Mouse (Mus musculus) gonadal fat pad, adult 2 months (tissue): ENCODE measurements around the gene Eng. TPM values are rescaled to one million over a fixed set of nuclear protein-coding genes. Genes with fewer than 3 reads are reported as not detected.

Experiments used
- DNase-seq: peaks from one replicate; pipeline ENCODE4 v3.0.0-alpha.2; 2012; ENCODE audit warnings: low read depth
- polyA plus RNA-seq: library from polyadenylated mRNA; depleted of rRNA; stranded (reverse); fragments of >200 nt; gene quantifications from 2 replicates; pipeline ENCODE4 v1.2.3, GENCODE M21; 2012; rRNA removed

The Eng gene
- polyA plus RNA-seq = 109 TPM in 2 replicates

DNA sequence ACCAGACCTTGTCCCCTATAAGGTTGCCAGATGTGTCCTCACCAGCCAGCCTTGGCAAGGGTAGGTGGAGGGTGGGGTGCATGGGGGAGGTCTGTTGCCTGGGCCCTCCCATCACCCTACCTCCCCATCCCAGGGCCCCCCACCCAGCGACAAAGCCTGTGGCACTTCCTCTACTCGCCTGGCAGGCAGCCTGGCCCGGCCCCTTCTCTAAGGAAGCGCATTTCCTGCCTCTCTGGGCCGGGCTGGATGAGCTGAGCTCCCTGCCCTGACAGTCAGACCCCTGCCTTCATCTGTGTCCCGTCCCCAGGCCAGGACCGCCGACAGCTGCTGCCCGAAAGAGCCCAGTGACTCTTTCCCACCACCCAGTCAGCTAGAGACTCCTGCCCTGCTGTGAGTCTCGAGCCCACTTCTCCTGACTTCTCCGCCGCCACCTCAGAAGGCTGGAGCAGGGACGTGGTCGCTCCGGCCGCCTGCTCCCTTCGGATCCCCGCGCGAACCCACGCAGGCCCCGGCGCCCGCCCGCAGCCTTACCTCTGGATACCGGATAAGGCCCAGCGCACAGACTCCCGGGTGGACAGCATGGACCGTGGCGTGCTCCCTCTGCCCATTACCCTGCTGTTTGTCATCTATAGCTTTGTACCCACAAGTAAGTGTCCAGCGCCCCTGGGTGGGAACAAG is at the start of gene Eng:
TSS of gene Eng (plus strand) at position 217 of the 678 bp plus-strand sequence.
- DNase-seq = no peak

DNA sequence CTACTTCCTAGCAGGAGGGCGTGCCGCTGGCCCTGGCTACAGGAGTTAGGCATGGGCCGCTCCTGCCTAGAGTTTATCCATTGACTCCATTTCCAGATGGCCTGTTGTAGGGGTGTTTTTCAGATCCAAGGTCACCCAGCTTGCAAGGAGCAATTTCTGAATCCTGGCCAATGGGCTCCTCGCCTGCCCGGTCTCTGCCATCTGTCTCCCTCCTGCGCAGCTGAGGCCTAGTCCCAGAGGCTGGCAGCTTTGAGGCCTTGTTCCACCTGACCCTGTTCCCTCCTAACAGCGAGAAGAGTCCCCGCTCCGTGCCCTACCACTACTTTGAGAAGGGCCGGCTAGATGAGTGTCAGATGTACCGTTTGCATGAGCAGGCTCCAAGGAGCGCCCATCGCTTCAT is 49.7 kb upstream of the Eng start:
- no peak for DNase-seq

GRCm38 (mm10) chr2:32597248-32597647 is 49.1 kb upstream of the Eng start:
- no peak for DNase-seq

DNA sequence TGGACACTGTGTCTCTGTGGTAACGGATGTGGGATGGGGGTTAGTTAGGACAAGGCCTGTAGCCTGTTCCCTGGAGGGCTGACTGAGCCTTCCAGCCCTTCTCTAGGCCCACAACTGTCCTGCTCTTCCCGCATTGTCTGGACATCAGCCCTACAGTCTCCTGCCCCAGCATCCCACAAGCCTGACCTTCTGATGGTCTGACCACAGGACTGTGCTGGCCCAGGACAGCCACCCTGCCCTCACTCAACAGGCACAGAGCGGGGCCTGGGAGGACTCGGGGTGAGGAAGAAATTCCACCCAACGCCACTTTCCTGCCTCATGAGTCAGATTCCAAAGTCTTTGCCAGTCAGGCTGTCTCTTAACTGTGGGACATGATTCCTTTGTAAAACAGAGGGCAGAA is 48.7 kb upstream of the Eng start:
- DNase-seq = no peak

DNA sequence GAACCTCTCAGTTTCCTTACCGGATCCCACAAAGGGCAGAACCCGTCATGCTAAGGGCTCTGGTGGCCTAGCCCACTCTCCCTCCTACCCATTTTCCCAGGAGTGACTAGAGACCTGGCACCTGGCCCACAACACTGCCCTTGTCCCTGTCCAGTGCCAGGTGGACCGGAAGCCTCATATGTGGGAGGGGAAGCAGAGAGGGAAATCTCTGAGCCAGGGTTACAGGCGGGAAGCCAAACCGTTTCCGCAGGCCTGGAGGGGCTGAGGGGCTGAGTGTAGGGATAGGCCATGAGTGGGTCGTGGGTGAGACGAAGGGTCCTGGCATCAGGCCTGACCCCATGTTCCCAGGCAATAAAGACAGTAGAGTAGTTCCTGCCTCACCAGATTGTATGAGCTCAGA is 47.9 kb upstream of the Eng start:
- no peak for DNase-seq

DNA sequence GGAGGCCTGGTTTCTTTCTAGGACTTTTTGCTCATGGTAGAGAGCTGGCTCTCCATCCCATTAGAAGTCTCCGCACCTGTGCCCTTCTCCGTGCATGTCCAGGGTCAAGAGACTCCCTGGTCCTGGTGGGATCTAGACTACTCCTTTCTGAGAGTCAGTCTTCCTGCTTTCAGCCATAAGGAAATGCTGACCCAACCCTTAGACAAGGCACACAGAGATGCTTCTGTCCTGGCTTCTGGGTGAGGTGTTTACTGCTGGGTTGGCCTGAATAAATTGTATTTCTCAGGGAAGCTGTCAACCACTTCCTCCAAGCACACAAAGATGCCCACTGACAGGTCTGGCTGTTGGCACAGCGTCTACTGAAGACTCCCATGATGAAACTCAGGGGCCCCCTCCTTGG is 47.0 kb upstream of the Eng start, which contains the start of gene St6galnac6:
TSS of gene St6galnac6 (plus strand) at position 301 of the 400 bp plus-strand sequence.
- no peak for DNase-seq

DNA sequence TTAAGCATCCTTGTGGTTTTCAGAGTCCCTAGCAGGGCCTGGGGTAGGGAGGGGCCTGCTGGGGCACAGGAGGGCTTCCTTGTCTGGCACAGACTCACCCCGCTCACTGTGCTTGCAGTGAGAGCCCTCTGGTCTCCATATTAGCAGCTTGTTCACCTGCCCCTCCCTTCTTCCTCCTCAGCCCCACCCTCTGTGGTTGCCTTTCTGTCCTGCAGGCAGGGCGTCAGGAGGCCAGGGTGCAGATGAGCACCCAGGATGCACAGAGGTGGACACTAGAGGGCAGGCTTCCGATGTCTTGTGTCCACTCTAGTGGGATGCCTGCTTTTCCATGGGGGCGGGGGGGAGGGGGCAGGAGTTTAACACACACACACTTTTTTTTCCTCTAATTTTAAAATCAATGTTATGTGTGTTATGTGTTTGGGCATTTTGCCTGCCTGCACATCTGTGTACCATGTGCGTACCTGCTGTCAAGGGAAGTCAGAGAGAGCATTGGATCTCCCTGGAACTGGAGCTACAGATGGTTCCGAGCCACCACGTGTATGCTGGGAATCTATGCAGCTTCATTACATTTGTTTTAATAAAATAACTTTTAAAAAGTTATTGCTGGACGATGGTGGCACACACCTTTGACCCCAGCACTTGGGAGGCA is 44.9 kb upstream of the Eng start:
- DNase-seq = no peak

- no peak for DNase-seq
These were observed 43.8 kb upstream of the Eng start for GRCm38 (mm10) chr2:32602600-32603054.

GRCm38 (mm10) chr2:32604631-32605030 is 41.8 kb upstream of the Eng start:
- no peak for DNase-seq

- no peak for DNase-seq
These were observed 39.9 kb upstream of the Eng start for GRCm38 (mm10) chr2:32606161-32607142.

GRCm38 (mm10) chr2:32607262-32607947 is 39.0 kb upstream of the Eng start:
- DNase-seq = no peak

DNA sequence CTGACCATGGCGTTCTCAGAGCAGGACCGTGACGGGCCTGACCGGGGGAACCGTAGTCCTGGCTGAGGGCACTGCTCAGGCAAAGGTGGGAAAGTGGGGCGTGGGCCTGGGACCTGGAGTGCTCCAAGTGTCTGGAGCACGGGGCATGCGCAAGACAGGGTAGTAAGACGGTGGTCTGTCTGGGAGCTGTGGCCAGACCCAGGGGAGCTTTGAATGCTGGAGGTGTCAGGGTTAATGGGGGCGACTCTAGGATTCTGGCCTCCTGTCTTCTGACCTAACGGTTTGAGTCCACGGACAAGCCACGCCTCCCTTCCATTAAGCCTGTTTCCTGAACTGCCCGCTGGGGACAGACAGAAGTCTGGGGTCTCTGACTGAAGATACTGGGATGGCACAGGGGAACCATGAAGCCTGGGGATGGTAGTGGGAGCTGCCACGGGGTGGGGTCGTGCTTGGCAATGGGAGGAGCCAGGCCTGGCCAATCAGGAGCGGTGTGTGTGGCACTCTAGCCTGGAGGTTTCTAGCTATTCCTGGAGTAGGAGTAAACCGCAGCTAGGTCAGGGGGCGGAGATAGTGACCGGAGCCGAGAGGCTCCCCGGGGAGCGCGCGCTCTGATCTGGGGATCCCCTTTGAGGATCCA is 38.1 kb upstream of the Eng start:
- no peak for DNase-seq

DNA sequence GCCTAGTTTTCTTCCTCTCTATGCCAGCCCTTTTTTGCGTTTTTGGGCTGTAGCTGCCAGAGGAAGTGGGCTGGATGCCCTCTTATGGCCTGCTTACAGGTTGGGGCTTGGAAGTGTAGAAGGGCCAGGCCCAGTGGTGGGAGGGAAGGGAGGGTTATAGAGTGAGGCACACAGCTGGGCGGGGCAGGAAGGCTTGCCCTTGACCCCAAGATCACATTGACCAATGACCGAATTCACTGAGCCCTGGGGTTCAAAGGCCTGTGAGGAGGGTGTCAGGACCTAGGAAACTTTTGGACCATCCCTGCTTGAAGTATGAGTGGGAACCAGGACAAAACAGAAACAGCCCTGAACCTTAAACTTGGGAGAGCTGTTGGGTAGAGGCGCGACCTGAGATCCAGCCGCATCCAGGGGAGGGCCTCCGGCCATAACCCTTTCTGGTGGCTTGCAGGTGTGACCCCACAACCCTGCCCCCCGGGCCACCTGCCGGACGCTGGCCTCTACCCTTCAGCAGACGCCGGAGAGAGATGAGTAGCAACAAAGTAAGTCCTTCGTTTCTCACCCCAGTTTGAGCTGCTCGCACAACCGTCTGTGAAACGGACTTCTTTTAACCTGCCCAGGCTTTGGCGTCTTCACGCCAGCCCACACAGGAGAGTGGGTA is 37.5 kb upstream of the Eng start:
- DNase-seq = no peak

- DNase-seq = no peak
These were observed 35.7 kb upstream of the Eng start for GRCm38 (mm10) chr2:32610610-32611229.

DNA sequence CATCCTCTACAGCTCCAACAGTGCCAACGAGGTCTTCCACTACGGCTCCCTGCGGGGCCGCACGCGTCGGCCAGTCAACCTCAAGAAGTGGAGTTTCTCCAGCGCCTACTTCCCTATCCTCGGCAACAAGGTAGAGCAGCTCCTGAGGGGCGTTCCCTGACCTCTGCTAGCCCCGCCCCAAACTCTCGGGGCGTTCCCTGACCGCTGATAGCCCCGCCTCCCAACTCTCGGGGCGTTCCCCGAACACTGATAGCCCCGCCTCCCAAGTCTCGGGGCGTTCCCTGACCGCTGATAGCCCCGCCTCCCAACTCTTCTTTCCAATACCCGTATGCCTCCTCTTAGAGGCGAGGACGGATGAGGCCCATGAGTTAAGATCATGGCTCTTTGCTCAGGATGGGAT is 34.1 kb upstream of the Eng start:
- DNase-seq = no peak

- DNase-seq = no peak
These were observed 29.3 kb upstream of the Eng start for GRCm38 (mm10) chr2:32617109-32617508.

DNA sequence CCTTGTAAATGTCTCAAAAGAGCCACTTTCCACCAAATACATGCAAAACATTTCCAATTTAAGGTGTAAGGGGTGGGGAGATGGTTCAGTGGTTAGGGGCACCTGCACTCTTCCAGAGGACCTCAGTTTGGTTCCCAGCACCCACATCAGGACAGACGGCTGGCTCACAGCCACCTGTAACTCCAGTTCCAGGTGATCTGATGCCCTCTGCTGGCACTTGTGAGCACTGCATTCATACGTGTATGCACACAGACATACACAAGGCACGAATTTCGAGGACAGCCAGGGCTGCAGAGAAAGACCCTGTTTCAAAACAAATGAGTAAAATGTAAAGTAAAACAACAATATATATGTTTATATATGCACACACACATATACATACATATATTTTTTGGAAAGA is 28.8 kb upstream of the Eng start:
- no peak for DNase-seq

- no peak for DNase-seq
These were observed 28.3 kb upstream of the Eng start for GRCm38 (mm10) chr2:32618051-32618450.

GRCm38 (mm10) chr2:32620682-32621516 is 25.5 kb upstream of the Eng start:
- no peak for DNase-seq
